Mouse (Mus musculus): ENCODE measurements at regions not wholly inside any gene's neighbourhood (a gene's known extent, or its start where the extent isn't known, plus 50 kb on each side); places are given as distances from the start of the nearest gene placed in this dataset.

DNA sequence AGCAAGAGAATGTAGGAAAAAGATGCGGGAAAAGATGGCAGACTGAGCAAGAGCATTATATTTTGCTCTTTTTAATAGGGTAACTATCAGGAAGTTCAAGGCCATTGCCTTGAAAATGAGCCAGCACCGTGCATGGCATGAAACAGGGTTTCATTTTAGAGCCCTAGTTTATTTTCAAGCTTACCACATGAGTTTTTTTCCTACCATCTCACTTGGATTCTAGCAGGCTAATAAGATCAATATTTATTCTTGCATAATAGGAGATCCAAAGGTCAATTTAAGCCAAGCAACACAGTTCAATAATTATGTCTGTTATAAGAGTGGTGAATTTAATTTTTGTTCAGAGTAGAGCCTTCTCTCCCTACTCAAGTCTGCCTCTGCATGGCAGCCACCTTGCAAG lies 149.9 kb upstream of the Plppr1 start:
- TF ChIP-seq ZC3H11A (IDR thresholded peaks at IDR 0.05; ENCODE audit: borderline replicate concordance, low read depth, low read length), result no peak
- no peak for TF ChIP-seq ZNF384 (IDR thresholded peaks at IDR 0.05; ENCODE audit: low read depth, low read length)
- no peak for TF ChIP-seq CHD2 (IDR thresholded peaks at IDR 0.05; ENCODE audit: low read depth, low read length)
- no peak for TF ChIP-seq HCFC1 (IDR thresholded peaks at IDR 0.05; ENCODE audit: borderline replicate concordance, insufficient read depth, low read length)
